Mouse (Mus musculus): Measurements from ENCODE around the gene Slc25a42.

Gene Slc25a42

DNA sequence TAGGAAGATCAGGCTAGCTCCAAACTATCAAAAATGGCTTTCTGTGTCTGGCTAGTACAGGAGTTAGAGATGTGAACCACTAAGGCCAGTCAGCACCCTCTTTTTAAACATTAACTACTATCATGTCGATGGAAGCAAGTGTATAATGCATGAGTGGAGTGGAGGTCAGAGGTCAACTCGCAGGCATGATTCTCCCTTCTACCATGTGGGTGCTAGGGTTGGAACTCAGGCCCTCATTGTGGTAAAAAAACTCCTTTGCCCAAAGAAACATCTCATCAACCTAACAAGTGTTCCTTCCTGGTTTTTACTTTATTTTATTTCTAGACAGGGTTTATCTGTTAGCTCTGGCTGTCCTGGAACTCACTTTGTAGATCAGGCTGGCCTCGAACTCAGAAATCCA is 41.4 kb downstream of the Slc25a42 start:
- DNase-seq (ENCODE audit: low spot score): no peak

DNA sequence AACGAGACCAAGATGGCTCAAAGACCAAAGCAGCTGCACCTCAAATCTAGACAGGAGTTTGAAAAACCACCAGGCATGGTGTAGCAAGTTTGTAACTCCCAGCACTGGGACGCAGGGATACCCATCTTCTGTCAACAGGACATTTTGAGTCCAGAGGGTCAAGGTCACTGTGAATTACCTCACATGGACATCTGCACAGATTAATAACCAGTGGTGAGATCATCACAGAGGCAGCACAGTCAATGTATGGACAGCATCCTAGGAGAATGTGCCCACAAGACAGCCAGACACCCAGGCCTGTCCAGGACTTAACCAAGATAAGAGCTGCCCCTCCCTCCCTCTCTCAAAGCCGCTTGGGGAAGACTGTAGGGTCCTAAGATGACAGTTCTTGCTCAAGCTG is 42.0 kb downstream of the Slc25a42 start:
- peak; percentile 67 for DNase-seq (ENCODE audit: low spot score)

DNA sequence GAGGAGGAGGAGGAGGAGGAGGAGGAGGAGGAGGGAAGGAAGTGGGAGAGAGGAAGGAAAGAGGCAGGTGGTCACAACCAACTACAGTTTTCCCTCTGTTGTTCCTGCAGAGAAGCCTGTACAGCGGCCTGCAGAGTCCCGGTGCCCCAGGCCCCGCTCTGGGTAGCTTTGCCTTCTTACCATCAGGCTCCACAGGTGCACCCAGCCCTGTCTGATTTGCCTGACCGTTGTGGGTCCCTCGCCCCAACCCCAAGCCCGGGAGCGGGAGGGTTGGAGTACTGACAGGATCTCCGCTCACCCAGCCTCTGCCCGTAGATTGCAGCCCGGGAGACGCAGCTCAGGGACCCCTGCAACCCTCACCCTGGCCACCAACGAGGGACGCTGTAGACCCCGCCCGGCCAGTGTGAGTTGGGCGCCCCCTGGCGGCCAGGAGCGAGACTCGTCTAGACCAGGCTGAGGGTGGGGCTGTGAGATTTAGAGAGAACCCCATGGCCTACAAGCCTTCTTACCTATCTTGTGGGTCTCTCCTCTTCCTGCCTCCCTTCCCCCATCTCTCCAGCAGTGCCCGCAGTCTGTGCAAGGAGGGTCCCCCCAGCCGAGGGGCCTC is 45.5 kb downstream of the Slc25a42 start:
- DNase-seq (ENCODE audit: low spot score): peak; percentile 74

DNA sequence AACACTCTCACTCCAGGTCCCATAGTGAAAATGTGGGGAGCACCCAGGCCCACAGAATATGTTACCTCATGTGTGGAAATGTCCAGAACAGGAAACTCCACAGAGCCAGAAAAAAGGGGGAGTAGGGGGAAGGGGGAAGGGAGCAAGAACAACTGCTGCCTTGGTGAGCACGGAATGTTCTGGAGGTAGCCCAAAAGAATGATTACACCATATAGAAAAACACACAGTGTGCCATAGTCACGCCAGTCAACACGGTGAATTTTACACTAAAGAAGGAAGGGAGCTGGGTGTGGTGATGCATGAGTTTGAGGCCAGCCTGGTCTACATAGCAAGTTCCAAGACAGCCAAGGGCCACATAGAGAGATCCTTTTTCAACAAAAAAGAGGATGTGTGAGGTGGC is 48.8 kb downstream of the Slc25a42 start:
- DNase-seq (ENCODE audit: low spot score): no peak

DNA sequence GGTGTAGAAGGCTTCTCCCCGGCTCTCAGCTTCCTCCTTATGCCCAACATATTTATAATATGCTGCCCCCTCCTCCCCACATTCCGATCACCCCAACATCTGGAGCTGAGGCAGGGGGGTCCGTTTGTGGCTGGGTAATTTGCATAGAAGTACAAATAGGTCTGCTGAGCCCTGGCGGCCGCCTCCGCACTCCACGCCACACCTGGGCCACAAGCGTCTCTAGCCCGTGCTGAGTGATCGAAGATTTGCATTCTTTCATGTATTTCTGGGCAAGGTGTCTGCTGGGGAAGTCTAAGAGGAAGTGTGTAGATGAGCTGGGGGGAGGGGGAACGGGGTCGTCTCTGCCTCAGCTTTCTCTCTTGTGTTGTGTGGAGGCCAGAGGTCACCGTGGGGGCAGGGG is 52.1 kb downstream of the Slc25a42 start:
- no peak for DNase-seq (ENCODE audit: low spot score)

DNA sequence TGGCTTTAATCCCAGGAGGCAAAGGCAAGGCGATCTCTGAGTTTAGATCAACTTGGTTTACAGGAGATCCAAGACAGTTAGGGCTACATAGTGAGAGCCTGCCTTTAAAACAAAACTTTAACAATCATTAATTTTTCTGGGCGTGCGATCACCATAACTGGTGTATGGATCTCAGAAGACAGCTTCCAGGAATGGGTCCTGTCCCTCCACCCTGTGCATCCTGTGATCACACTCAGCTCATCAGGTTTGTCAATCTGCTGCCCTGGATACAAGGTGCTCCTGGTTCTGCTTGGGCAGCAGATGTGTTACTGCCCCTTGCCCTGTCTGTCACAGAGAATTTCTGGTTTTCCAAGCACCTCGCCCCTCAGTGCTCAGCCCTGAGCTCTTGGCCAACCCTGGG is 52.9 kb downstream of the Slc25a42 start:
- DNase-seq (ENCODE audit: low spot score): no peak

DNA sequence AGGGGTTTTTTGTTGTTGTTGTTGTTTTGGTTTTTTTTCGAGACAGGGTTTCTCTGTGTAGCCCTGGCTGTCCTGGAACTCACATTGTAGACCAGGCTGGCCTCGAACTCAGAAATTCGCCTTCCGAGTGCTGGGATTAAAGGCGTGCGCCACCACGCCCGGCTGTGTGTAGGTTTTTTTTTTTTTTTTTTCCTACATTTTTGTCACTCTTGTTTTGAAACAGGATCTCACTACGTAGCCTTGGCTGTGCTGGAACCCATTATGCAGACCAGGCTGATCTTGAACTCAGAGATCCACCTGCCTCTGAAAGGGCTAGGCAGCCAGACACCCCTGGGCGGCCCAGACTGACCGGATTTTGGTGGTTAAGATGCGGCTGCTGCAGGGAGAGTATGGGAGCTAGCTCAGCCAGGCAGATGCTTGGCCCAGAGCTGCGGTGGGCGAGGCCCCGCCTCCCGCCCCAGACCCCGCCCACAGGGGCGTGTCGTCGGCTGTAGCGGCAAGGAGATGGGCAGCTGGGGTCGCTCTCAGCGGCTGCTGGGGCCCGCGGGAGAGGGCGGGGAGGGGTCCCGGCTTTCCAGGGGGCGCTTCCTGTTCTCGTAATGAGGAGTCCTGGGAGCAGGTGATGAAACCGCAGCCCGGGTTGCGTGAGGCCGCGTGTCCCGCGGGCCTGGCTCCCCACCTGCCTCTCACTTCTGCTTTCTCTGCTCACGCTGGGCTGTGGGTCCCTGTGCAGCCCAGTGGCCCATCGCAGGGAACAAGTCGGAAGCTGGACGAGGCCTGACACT is 53.8 kb downstream of the Slc25a42 start:
- peak; percentile 92 for DNase-seq (ENCODE audit: low spot score)

DNA sequence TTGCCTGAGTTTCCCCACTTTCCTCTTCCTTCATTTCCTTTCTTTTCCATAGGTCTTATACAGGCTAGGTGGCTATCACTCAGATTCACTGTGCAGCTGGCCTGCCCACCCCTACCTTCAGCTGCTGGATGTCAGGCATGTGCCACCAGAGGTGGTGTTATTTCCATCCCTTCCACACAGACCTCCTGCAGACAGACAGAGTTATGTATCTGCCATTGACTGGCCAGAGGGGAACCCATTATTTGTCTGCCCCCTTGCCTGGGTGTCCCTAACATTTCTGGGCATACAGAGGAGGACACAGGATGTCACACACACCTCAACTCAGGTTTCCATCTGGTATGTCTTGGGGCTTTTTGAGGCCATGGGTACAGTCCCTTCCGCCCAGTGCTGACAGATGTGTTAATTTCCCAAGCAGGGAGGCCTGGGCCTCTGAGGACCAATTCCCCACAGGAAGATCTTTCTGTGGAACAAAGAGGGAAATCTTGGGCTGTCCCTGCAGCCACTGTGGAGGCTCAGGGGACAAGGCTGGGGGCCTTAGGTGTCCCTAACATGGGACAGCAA is 54.8 kb downstream of the Slc25a42 start:
- no peak for DNase-seq (ENCODE audit: low spot score)

DNA sequence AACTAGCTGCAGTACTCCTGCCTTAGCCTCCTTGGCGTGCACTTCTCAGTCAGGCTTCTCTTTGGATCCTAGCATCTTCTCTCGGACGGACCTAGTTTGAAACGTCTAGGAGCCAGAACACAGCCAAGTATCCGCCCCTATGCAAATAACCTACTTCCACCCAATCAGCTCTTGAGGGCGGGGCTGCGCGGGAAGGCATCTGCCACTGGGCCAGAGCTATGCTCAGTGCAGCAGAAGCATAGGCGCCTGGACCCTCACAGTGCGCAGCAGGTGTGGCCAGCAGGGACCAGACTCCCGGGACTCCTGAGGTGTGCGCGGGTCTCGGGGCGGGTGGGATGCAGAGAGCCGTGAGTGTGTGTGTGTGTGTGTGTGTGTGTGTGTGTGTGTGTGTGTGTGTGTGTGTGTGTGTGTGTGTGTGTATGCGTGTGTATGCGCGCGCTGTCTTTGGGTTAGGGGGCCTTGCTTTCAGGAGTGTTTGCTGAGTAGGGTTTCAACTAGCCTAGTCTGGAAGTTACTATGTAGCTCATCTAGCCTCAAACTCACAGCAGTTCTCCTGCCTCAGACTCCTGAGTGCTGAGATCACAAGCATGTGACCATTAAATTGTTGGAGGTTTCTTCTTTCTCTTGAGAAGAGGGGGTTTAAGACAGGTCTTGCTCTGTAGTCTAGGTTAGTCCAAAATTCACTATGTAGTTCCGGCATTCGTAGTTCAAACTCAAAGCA is 59.4 kb downstream of the Slc25a42 start:
- peak; percentile 89 for DNase-seq (ENCODE audit: low spot score)

DNA sequence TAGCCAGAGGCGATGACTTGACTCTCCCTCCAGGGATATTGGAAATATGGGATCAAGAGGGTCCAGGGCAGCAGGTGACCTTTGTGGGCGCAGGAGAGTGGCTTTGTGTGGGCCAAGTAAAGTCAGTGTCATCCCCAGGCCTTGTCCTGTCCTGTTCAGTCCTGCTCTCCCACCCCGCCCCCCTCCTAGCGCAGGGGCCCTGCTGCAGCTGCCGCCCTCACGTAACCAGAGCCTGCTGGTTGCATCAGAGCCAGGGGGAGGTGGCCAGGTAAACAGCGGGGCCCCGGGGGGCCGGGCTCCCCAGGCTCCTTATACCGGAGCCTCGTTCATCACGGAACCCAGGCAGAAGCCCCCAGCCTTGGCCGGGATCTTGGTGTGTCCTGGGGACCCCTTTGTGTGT is 61.9 kb downstream of the Slc25a42 start:
- DNase-seq (ENCODE audit: low spot score): no peak

DNA sequence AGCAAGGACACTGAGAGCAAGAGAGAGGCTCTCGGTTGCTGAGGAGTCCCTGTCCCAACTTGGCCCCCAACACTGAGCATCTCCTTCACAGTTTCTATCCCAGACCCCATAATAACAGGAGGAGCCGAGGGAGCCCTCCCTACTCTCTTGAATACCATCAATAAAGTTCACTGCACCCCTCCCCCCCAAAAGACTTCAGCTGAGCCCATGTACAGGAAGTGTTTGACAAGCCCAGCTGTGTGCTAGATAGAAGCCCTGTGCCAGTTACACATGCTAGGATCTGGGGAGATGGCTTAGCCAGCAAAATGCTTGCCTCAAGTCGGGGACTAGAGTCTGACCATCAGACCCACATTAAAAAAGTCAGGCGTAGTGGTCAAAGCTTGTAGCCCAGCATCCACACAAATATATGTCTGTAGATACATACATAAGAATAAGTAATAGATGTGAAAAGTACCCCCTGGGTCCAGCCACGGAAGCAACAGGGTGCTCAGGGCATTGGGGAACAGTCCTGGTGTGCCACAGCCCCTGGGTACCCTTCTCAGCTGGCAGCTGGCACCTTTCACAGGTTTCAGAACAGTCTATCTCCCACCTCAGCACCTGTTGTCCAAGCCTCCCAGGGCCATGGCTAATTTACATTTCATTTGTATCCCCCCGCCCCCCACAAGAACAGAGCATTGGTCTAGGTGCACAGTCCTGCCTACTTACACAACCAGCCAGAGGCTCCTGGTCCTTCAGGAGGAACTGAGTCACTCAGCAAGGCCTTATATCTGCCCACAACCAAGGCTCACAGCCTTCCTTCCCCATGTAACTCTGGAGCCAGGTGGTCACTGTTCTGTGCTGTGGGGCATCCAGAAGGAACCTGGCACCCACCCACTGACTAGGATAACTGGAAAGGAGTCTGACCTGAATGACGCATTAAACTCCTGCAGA is 64.2 kb downstream of the Slc25a42 start:
- DNase-seq (ENCODE audit: low spot score): no peak

DNA sequence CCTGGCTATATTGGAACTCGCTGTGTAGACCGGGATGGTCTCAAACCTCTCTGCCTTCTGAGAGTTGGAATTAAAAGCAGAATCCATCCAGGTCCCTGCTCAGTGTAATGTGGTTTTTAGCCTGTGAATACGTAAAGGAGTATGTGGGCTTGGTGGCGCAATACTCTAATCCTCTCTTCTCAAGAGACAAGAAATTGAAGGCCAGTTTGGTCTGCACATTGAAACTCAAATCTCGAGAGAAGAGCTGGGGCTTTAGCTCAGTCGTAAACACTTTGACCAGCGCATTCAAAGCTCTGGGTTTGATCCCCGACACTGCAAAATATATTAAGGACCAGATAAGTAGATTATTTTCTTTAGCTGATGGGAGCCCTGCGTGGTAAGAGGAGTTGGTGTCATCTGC is 72.1 kb downstream of the Slc25a42 start:
- peak; percentile 72 for DNase-seq (ENCODE audit: low spot score)

DNA sequence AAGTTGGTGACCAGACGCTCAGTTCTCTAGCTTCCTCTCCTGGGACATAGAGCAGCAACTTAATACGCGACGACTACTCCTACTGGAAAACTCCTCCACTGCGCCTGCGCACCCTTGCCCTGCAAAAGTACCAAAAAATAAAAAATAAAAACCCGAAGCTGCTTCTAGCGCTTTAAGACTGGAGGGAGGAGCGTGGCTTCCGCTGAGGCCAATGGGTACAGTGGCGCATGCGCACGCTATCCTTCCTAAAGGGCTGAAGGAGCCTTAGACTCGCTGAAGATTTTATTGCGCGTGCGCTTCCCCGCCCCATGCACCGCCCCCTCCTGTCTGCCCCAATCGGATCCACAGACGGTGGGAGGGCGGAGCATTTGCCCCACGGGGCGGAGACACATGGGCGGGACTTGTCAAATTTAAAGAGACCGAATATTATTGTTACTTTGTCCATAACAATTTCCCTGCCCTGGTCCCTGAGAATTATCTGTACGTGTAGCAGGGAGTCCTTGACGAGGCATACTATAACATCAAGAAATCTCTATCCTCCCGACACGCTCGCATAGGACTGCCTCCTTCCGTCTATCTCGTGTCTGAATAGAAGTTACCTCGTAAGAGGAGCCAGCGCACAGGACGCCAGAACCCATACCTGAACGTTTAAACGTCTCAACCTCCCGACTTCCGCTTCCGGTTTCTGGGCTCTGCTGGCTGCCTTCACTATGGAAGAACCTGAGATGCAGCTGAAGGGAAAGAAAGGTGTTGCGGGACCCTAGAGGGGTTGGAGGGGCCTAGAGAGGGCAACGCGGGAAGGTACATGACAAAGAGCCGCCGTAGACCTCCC is 72.9 kb downstream of the Slc25a42 start, which contains the start of the genes Rfxank, Borcs8 and Mef2b:
TSS of gene Rfxank (minus strand) at position 129 of the 832 bp plus-strand sequence.
TSS of gene Borcs8 (plus strand) at position 474 of the 832 bp plus-strand sequence.
TSS of gene Mef2b (plus strand) at position 686 of the 832 bp plus-strand sequence.
- peak; percentile 99 for DNase-seq (ENCODE audit: low spot score)

DNA sequence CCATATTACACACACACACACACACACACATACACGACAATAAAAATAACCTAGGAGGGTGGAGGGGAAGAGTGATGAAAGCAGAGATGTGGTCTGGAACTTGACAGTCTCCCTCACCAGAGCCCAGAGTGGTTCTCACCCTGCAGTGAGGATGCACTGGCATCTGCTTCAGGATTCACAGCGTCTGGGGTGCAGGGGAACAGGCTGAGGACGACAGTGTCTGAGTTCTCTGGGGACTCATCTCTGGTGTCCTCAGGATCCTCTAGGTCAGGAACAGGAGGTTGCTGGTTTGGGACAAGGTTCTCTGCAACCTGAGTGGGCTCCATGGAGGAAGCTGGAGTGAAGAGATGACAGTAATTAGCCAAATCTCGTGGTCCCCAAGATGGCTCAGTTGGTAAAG is 74.2 kb downstream of the Slc25a42 start:
- DNase-seq (ENCODE audit: low spot score): no peak

DNA sequence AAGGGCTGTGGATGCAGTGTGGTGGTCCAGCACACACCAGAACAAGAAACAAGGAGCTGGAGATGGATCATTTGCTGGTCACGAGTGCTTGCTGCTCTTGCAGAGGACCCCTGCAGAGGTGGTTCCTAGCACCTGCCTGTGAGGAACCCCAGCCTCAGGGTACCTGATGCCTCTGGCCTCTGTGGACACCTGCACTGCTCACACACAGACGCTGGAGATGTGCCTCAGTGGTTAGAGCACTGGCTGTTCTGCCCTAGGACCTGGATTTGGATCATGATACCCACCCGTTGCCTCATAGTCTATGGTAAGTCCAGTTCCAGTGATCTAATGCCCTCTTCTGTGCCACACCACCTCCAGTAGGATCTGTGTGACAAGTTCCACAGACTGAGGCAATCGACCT is 75.5 kb downstream of the Slc25a42 start:
- no peak for DNase-seq (ENCODE audit: low spot score)

DNA sequence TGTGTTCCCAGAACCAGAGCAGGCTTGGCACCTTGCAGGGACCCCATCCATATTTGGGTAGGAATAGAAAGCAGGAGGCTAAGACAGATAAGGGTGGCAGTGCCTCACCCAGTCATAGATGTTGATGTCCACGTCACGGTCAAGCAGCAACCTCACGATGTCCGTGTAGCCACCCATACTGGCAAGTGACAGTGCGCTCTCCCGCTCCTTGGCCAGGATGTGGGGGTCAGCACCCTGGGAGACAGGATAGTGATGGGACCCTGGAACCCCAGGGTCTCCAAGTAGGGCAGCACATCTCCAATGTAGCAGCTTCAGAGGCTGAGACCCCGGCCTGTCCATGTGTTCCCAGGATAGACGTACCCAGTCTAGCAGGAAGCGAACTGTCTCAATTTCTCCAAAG is 77.2 kb downstream of the Slc25a42 start:
- DNase-seq (ENCODE audit: low spot score): no peak
